Mouse (Mus musculus): ENCODE measurements at regions not wholly inside any gene's neighbourhood (a gene's known extent, or its start where the extent isn't known, plus 50 kb on each side); places are given as distances from the start of the nearest gene placed in this dataset.
"Not testable (repeated sequence)": the region's sequence is repeated elsewhere in the genome, so short reads cannot be mapped to it uniquely, and the experiment has no call there.

GRCm38 (mm10) chr13:50906431-50906830, 194.2 kb upstream of the Spin1 start:
- not testable (repeated sequence) for DNase-seq

GRCm38 (mm10) chr13:50906910-50907309, 193.8 kb upstream of the Spin1 start:
- DNase-seq, result no peak

DNA sequence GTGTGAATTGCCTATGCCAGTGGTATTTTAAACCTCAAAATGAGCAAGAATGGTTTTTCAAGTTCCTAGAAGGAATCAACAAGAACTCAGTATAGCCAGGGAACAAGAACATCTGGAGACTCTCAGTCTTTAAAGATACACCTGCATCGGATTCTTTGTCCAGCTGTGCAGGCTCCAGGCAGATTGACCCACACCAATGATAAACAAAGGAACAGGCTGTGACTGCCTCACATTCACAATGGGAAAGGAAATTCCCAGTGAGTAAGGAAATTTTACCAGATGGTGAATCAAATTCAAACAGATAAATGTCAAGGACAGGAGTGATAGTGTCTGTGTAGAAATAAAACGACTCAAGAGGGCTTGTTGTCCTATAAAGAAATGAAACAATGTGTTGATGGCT, 187.9 kb upstream of the Spin1 start:
- DNase-seq, result not testable (repeated sequence)

GRCm38 (mm10) chr13:50934017-50934416, 166.7 kb upstream of the Spin1 start:
- DNase-seq, result not testable (repeated sequence)

GRCm38 (mm10) chr13:50942561-50942960, 158.1 kb upstream of the Spin1 start:
- DNase-seq, result no peak

GRCm38 (mm10) chr13:50949545-50950226, 151.0 kb upstream of the Spin1 start:
- DNase-seq, result peak; percentile 80

GRCm38 (mm10) chr13:50954671-50955070, 146.0 kb upstream of the Spin1 start:
- no peak for DNase-seq

DNA sequence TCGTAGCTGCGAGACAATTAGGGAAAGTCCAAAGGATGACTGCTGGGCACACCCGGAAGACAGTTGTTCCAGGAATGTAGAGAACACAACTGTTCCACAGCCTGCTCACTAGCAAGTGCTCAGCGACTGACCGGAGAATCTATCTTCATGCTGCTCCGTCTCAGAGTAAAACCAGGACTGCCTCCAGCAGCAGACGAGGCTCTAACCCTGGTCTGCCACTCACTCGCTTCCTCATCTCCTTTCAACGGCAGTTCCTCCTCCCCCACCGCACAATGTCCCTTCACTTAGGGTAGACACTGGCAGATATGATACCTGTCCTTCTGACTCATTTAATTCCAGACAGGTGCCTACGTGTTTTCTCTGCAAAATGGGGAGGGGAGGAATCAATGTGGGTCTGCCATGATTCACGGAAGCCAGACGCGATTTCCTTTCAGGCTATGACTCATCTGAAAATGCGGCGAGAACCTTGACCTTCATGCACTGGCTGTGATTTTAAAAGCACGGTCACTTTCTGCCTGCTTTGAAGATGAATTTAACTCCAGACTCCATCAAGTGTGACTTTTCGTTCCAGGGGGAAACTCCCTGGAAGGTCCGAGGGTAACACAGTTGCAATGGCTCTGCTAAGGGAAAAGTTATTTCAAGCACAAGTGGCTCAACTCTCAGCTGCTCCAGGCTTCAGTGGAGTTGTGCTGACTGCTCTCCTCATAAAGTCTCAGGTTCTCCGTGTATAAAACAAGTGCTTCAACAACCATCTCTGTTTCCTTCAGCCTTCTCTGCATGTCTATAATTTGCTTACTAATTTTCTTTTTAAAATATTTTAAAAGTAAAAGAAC, 142.4 kb upstream of the Spin1 start:
- DNase-seq, result peak; percentile 21

- DNase-seq, result no peak
Measured at GRCm38 (mm10) chr13:50960909-50961308, 139.8 kb upstream of the Spin1 start.

DNA sequence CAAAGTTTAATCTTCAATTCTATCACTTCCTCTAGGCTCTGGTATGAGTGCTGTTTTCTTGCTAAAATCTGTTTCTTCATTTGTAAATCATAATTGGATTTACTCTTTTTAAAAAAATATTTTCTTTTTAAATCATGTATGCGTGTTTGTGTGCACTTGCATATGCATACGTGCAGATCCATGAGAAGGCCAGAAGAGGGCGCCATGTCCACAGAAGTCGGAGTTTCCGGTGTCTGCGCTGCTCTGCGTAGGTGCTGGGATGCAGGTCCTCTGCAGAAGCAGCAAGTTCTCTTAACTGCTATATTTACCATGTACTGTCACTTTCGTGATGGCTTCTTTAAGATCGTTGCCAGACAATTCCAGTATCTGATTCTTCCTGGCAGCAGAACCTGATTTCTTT, 136.6 kb upstream of the Spin1 start:
- peak; percentile 19 for DNase-seq

GRCm38 (mm10) chr13:50965041-50965440, 135.6 kb upstream of the Spin1 start:
- DNase-seq, result not testable (repeated sequence)

DNA sequence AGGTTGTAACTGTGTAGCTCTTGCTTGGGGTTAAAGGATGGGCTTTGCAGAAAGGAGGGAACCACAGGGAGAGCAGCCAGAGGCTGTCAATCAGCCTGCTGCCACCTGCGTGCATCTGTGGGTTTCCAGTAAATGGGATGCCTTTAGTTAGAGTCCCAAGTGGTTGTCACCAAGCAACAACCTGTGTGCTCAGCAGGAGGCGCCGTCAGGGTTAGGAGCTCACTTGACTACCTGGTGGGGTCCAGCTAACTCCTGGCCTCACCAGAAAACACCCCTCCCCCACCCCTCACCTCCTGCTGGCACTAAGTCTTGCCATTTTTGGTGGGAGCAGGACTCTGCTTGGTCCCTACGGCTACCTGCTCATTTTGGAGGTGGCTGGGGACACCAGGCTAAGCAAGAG, 135.0 kb upstream of the Spin1 start:
- DNase-seq, result no peak

DNA sequence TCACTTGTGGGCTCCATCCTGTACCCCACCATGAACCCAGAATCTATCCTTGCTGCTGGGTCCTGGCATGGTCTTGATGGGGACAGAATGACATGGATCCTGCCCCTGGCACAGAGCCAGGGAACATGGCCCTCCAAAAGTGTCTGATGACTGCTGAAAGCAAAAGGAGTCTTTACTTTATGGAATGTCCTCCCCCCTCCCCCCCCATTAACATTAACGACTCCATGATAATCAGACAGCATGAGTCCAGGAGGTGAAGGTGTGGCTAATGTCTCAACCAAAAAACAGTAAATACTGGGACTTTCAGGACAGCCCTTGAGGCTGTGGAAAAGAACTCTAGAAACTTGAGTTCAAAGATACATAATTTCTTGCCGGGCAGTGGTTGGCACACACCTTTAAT, 133.9 kb upstream of the Spin1 start:
- DNase-seq, result no peak

GRCm38 (mm10) chr13:50973379-50973778, 127.3 kb upstream of the Spin1 start:
- no peak for DNase-seq

DNA sequence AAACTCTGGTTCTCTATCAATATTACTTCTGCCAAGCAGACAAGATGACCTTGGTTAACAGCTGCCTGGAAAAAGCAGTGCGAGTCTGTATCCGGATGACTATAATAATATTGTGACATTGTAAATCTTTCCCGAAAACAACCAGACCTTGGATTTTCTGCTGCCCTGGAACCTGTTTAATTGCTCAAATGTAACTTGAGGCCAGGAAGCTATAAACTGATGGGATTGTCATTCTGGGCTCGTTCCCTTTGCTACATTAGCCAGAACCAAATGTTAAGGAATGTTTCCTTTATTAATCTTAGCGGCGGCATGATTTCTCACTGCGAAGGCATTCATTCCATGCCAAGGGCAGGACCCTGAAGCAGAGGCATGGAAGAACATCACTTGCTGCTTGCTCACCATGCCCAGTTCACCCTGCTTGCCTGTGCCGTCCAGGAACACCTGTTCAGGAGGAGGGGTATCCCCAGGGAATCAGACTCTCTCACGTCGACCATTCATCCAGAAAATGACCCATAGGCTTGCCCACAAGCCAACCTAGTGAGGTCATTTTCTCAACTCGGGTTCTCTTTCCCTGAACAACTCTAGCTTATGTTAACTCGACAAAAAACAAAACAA, 125.3 kb upstream of the Spin1 start:
- DNase-seq, result no peak

- no peak for DNase-seq
Measured at GRCm38 (mm10) chr13:50982005-50982404, 118.7 kb upstream of the Spin1 start.

GRCm38 (mm10) chr13:50982990-50983389, 117.7 kb upstream of the Spin1 start:
- no peak for DNase-seq

- DNase-seq, result no peak
Measured at GRCm38 (mm10) chr13:50991726-50992432, 108.8 kb upstream of the Spin1 start.

DNA sequence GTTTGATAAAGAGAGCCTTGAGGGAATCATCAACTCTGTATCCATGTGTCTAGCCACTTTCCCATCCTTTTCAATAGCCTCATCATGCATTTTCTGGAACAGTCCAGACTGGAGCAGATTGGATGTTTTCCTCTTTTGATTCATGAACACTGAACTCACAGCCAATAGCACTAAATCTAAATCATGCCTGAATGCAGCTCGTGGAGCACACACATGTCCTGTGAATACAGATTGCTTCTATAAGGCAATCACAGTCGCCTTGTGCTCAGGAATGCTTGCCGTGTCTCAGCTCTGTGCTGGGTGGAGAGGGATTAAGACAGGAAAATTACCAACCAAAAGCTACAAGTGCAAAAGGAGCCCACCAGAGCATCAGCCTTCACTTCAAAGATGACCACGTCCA, 100.9 kb upstream of the Spin1 start:
- DNase-seq, result no peak

DNA sequence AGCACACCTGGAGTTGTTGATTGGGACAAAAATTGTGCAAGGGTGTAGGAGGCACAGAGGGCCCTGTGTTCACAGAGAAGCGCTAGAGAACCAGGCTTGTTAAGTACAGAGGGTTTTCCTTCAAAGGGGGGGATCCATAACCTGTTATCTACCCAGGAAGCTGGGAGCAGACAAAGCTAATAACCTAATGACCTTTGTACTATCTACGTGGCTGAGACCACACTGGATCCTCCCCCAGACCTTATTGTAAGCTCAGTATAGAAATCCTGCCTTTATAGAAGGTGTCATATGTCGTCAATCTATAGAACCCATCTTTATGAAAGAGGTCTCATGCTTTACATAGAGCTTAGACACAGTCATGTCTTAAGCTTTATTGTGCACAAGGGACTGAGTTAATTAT, 95.9 kb upstream of the Spin1 start:
- no peak for DNase-seq

DNA sequence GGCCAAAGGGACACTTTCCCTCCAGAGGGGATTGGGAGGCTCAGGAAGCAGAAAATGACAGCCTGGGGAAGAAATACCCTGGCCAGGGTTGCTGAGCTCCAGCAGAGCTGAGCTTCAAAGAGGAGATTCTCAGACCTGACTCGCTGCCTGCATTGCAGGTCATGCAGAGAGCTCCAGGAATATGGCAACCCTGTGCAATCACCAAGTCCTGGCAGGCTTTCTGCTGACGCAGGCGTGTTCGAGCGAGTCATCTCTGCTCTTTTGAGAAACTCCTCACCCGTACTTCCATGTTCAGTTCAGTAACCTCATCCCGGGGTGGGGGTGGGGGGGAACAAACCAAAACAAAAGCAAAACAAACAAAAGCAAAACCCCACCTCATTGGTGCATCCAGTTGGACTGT, 89.9 kb upstream of the Spin1 start:
- no peak for DNase-seq

DNA sequence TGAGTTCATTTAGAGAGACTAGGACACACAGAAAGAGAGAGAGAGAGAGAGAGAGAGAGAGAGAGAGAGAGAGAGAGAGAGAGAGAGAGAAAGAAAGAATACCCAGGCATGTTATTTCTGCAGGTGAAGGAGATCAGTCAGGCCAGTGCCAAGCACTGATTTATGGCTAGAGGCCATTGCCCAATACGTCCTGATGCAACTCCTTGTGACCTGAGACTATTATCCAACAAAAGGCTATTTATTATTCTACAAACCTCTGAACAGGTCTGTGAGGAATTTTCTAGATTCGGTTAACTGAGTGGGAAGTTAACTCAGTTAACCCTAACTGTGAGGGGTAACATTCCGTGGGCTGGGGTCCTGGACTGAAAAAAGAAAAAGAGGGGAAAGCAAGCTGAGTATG, 84.5 kb upstream of the Spin1 start:
- no peak for DNase-seq

DNA sequence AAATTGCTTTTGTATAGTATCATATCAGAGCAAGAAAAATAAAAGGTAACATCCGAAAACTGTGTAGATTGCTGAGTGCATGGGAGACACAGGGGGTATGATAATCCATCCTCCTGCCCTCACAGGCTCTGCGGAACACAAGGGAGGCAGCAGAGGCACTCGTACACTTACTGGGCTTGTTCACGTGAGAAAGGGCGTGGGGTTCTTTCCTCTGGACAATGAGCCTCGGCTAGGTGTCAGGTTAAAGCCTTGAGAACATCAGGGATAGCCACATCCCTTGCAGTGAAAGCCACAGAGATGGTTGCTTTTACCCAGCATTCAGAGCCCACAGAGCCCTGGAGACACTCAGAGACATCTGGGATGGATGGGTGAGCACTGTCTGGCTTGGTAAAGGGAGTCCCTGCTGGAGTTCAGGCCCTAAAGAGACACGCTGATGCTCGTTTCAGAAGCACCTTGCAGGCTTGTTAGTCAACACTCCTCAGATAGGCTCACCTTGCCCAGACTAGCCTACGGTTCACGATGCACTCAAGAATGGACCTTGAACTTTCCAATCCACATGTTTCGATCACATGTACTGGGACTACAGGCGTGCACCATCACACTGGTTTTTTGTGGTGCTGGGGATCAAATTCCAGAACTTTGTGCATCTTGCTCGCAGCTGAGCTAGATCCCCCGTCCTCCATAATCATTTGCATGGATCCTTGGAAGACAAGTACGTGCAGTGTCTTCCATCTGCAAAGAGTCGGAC, 83.5 kb upstream of the Spin1 start:
- no peak for DNase-seq

Data from kidney, adult 18-20 months (tissue).